Mouse (Mus musculus): ENCODE results near the gene C1qb.

Gene C1qb

DNA sequence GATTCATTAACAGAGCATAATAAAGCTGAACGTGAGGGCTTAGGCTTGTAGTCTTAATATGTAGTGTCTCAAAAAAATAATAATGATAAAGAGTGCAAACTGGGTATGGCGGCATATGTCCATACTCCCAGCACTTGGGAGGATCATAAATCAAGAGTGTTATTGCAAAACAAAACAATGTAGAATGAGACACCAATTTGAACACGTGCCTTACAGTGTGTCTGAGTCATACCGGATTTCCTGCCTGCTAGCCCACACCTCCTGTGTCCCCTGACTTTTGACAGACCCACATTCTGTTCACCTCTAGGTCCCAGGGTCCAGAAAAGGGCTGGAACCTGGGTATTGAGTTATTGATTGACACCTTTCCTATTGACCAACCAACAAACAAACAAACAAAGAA lies 44.0 kb downstream of the C1qb start:
- DNase-seq = no peak

DNA sequence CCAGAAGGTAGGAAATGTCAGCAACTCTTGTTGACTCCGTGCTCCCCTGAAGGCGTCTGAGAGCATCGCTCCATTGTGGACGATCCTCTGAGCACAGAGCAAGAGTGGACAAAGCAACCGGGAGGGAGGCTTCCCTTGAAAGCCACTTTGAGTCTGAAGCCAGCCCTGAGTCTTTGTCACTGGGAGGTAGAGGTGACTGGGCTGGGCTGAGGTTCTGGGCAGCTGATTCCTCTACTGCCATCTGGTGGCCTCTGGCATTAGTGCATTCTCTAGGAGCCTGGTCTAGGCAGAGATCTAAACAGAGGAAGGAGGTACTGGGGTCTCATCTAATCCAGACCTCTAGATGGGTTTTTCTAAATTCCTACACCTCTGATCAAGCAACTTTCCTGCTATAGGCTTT lies 44.9 kb downstream of the C1qb start:
- DNase-seq = peak; percentile 89 to 92

DNA sequence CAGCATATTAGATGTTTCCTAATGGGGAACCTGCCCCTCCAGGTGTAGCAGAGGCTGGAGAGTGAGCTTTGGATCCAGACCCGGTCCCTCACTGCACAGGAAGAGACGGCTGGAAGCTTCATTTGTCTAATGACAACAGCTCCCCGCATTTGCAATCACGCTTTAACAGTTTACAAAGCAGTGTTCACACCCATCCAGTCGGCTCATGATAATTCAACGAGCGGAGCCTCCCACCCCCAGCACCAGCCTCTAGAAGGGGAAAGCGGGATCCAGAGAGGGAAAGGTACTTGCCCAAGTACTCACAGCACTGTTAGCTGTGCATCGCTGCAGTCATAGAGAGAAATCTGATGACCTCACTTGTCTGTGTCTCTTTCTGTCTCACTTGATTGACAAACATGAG lies 47.5 kb downstream of the C1qb start:
- no peak for DNase-seq

DNA sequence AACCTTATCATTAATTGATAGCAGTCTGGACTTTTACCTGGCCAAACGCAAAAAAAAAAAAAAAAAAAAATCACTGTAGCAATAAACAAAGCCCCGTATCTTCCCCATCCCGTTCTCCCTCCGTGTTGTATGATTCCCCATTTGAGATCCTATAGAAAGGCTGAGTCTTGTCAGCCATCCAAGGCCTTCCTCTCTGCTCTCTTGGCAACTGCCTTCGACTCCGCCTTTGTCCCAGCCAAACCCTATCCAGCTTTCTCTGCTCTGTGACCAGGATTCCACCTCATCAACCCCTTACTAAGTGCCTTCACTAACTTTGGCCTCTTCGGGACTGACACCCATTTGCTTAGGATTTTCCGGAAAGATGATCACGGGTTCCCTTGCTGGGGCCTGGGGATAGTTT lies 48.0 kb downstream of the C1qb start:
- no peak for DNase-seq

DNA sequence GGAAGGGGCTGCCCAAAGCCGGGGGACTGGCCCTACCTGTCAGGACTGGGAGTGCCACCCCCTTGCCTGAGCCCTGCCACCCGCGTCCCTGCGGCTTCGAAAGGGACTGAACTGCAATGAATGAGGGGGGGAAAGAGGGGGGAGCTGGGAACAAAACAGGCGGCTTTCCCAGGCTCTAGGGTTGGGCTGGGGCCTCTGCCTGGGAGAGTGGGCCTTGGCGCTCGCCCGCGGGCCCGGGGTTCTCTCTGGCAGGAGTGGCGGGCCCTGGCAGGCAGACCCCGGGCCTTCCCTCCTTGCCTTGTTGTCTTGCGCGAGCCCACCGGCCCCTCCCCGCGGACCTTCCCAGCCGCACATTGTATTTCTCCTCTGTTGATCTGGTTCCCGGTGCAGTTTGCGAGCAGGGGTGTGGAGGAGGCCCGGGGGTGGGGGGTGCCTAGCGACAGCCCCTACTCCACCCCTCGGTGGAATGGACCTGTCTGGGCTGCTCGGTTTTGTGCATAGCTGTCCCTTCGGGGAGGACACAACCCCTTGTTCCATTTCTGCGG lies 49.5 kb downstream of the C1qb start:
- no peak for DNase-seq

DNA sequence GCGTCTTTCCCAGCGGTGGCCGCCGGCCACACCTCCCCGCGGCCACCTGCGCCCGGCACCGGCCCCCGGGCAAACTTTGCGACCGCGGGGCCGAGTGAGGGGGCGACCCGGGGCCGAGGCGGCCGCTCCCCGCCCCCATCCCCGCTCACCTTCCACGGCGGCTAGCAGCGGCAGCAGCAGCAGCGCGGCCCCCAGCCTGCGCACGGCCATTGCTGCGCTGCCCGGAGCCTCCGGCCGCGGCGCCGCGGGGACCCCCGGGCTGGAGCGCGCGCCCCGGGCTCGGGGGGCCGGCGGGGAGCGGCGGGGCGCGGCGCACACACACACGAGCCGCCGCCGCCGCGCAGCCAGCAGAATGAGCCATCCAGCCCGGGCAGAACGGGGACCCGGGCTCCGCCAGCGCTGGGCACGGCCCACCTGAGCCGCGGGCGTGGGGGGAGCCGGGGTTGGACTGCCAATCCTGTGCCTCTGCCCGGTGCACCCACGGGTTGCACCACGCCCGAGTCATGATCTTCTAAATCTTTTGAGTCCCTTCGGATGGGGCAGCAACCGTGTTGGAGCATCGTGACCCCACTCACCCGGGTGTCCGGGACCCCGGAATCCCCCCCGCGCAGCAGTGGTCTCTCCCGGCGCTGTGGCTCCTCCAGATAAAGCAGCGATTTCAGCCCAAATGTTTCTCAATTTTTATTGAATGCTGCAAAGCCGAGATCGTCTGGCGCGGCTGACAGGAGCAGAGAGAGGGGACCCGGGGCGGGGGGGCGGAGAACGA lies 50.2 kb downstream of the C1qb start, which contains the start of gene Ephb2:
Gene Ephb2, minus strand, starts transcription at position 368 of the 766 bp plus-strand sequence.
- DNase-seq = peak; percentile 77 to 89

DNA sequence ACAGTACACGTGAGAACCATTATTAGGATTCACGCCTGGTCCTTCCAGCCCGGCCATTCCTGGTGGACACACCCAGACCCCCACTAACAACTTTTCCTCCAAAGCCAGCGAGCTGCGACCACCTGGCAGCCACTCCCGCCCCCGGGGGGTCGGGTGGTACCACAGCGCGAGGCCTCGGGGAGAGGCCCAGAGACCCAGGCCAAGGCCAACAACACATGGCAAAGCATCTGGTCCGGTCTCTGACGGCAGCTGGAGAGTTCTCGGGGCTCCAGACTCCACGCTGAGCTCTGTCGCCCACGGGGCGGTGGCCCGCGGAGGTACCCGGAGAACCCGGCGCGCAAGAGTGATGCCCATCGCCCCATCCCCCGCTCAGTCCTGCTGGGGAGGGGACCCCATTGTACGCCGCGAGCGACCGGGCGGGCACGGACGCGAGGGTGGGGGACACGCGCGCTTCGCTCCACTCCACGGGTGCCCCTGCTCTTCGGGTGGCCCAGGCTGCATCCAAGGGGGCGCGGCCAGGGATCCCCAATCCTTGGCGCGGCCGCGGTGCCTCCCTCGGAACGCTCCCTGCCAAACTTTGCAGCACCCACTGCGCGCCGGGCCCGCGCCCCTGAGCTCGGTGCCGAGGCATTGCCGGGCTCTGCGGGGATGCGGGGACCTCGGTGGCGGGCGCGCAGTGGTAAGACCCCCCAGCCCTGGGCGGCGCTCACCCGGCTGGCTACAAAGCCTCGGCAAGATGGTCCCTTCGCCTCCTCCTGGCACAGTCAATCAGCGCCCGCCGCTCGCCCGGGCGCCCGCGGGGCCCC lies 51.0 kb downstream of the C1qb start:
- peak; percentile 49 to 66 for DNase-seq

DNA sequence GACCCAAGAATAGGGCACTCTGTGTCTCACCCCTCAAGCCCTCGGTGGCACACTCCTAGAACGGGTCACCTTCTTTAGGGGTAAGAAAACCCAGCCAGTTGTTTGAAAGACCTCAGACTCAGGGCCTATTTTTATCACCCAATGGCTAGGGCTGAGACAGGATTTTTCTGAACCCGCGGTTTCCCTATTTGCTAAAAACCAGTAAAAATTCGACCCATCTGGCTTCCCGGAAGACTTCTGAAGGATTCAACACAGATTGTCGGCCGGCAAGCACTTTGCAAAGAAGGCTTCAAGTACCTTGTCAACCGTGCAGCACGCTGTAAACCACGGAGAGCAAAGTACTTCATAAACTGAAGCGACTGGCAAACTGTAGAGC lies 51.6 kb downstream of the C1qb start:
- DNase-seq = no peak

DNA sequence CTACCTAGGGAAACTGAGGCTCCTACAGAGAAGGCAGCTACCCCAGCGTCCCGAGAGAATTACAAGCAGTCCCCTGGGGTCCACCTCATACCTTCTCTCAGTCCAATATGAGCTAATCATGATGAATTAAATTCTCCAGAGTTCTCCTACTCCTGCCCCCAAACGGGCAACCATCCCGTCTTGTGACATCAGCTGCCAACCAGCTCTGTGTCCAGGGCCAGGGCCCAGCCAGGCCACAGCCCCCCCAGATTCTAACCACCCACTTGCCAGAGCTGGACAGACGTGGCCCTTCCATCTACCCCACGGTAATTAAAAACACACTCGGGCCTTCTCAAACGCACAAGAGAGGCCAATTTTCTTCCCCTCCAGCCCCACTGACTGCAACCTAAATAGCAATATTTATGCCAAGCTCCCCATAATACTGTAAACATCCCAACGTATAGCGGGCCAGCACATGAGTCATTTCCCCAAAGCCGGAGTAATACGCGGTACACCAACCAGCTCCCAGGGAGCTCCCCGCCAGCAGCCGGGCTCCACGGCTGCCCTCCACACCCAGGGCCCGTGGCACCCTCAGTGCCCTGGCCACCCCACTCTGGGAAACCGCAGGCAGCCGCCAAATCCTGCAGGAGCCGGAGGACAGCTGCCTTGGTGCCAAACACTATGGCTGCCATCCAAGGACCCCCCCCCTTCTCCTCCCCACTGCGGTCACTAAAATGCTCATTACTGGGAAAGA lies 52.2 kb downstream of the C1qb start:
- DNase-seq = peak; percentile 51 to 54

DNA sequence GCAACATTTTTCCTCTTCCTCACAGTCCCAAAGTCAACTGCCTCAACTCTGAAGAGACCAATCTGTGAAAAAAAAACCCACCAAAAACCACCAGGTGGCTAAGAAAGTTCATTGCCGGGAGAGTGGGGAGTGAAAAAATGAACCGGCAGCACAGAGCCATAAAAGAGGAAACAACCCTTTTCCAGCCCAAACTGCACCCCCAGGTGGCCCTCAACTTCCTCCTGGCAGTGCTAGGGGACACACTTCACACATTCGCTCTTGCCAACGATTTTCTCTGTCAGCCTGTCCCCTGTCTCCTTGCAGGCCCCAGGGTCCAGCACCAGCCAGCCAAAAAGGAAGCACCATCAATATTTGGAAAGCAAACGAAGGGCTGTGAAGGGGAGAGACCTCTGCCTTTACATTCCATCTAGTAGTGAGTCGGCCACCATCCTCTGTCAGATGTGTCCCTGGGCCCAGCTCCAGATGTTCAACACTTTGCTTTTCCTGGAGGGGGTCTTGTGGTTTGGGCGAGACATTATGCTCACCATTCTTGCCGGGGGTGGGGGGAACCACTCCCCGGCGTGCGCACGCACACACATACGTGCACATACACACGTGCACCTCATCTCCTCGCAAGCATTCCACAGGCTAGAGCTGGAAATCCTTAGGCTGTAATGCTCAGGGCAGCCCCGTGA lies 53.3 kb downstream of the C1qb start:
- DNase-seq = peak; percentile 50 to 55

DNA sequence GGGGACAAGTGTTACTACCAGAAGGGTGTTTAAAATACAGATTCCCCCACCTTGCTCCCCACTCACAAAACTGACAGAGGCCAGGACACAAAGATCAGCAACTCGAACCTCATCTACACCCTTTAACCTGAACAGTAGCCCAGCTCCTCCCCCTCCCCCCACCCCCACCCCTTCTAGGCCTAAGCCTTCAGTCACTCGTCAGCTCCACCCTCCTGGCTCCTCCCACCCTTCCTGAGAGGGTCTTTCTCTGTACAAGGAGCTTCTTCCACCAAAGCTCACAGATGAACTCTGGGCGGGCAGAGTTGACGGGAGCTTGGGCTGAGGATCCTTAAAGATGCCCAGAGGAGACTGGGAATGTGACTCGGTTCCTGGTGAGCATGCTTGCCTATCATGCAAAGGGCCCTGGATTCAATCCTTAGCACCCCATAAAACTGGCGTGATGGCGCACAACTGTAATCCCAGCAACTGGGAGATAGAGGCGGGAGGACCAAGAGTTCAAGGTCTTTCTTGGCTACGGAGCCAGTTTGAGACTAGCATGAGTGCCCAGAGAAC lies 55.6 kb downstream of the C1qb start:
- DNase-seq = no peak
